Mouse (Mus musculus): ENCODE measurements around the gene Vmn1r71.
"Not testable (repeated sequence)": the region's sequence is repeated elsewhere in the genome, so short reads cannot be mapped to it uniquely, and the experiment has no call there.

The Vmn1r71 gene

GRCm38 (mm10) chr7:10754264-10754663 lies at the start of gene Vmn1r71:
TSS of gene Vmn1r71 (minus strand) at chr7:10754364.
- DNase-seq (ENCODE audit: low spot score), result no peak

DNA sequence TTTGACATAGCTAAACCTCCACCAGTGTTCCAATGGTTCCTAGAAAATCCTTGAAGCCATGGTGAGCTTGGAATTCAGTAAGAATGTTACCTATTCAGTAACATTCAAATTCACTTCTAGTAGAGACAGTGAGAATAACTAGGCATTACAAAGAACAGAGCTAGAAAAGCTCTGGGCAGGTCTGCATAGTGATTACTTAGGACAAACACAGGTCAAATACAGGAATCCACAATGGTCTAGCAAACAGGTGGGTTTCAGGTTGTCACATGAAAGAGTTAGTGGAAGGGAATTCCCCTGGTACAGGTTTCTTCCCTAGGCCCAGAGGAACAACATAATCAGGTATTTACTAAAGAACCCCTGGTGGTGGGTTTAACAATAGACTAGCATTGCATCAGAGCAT lies 3.4 kb upstream of the Vmn1r71 start:
- not testable (repeated sequence) for DNase-seq (ENCODE audit: low spot score)

Measured in testis, postnatal 14 days (tissue).